Mouse (Mus musculus) right cerebral cortex, postnatal 36 days (tissue): ENCODE measurements around the gene Psmb3.
"Not testable (repeated sequence)": the region's sequence is repeated elsewhere in the genome, so short reads cannot be mapped to it uniquely, and the experiment has no call there.

ENCODE experiments used
- DNase-seq, 2 experiments: peaks; one replicate each; pipeline ENCODE4 v3.0.0; 2022; ENCODE audit warnings: low spot score in 2 of 2, mixed read lengths in 1 of 2

The Psmb3 gene

GRCm38 (mm10) chr11:97703039-97703826 is at the start of gene Psmb3:
Psmb3 (plus strand) TSS chr11:97703399.
- DNase-seq, result peak; percentile 99

GRCm38 (mm10) chr11:97654210-97654609 is 49.0 kb upstream of the Psmb3 start:
- no peak for DNase-seq

- no peak for DNase-seq
These were observed 46.8 kb upstream of the Psmb3 start for GRCm38 (mm10) chr11:97656269-97656971.

- no peak for DNase-seq
These were observed 45.8 kb upstream of the Psmb3 start for GRCm38 (mm10) chr11:97657184-97657945.

- DNase-seq, result not testable (repeated sequence)
These were observed 45.2 kb upstream of the Psmb3 start for GRCm38 (mm10) chr11:97657967-97658366.

GRCm38 (mm10) chr11:97658751-97659266 is 44.4 kb upstream of the Psmb3 start:
- DNase-seq, result no peak

- no peak for DNase-seq
These were observed 43.8 kb upstream of the Psmb3 start for GRCm38 (mm10) chr11:97659267-97659989.

- DNase-seq, result peak; percentile 59 to 78
These were observed 43.0 kb upstream of the Psmb3 start for GRCm38 (mm10) chr11:97659990-97660714.

- DNase-seq, result no peak
These were observed 42.2 kb upstream of the Psmb3 start for GRCm38 (mm10) chr11:97660734-97661647.

- no peak for DNase-seq
These were observed 41.5 kb upstream of the Psmb3 start for GRCm38 (mm10) chr11:97661648-97662133.

GRCm38 (mm10) chr11:97662207-97662892 is 40.8 kb upstream of the Psmb3 start:
- DNase-seq, result no peak

GRCm38 (mm10) chr11:97662893-97663527 is 40.2 kb upstream of the Psmb3 start, which contains the start of gene Mllt6:
Mllt6 (plus strand) TSS chr11:97663414.
- DNase-seq, result peak in 1 of 2 experiments; percentile 62

- DNase-seq, result no peak
These were observed 39.5 kb upstream of the Psmb3 start for GRCm38 (mm10) chr11:97663528-97664338.

GRCm38 (mm10) chr11:97664339-97664665 is 38.9 kb upstream of the Psmb3 start:
- no peak for DNase-seq

- DNase-seq, result no peak
These were observed 38.4 kb upstream of the Psmb3 start for GRCm38 (mm10) chr11:97664771-97665240.

- no peak for DNase-seq
These were observed 37.8 kb upstream of the Psmb3 start for GRCm38 (mm10) chr11:97665431-97665830.

GRCm38 (mm10) chr11:97666221-97666620 is 37.0 kb upstream of the Psmb3 start:
- DNase-seq, result no peak
